Mouse (Mus musculus): Measurements from ENCODE around the gene Med12l.
"Not testable (repeated sequence)": the region's sequence is repeated elsewhere in the genome, so short reads cannot be mapped to it uniquely, and the experiment has no call there.

Med12l gene

DNA sequence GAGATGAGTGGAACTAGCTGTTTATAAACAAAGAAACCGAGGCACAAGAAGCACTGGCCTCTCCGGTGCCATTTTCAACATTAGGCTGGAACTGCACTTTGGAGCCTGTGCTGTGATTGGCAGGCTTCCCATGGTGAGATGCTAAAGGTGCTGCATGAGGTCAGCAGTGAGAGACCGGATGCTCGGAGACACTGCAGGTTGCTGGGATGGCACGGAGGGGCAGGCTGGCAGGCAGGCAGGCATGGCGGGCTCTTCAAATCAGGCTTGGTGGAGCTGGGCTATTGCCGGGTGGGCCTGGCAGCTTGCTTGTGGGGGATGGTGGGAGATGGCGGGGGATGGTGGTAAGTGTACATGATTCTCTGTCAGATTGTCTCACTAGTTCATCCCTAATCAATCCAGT, 15.6 kb downstream of the Med12l start:
- intact Hi-C loops (cut with DNase I), result no loop called here

DNA sequence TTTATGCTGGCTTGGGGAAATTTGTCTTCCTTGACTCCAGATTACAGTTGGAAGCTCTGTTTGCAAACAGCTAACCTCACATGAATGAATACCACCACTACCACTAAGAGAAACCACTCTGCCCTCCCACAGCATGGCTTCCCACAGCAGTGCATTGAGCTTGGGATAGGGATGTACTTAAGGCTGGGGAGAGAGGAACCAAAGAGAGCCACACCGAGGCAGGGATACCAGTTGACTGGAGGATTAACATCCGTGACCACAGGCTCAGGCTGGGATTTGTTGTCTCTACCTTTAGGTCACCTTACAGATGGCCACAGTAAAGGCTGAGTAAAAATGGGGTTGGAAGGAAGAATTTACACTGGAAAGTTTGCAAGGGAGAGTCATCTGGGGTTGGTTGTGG, 16.6 kb downstream of the Med12l start:
- intact Hi-C loops (cut with DNase I), result no loop called here

DNA sequence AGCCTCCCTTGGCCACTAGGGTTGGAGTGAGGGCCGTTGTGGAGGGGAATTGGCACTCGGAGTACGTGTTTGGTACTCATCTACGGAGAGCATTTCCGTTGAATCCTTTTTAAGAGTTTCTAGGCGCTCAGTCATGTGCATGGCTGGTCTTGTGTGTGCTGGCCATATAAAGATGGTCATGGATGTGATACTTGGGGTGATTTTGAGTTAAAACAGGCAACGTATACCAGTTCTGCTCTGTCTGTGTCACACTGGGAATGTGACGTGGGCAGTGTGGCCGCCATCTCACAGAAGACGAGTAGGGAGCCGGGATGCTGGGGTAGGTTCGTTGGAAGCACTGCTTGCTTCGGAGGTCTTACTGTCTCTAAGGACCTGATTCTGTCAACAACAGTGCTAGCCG, 17.3 kb downstream of the Med12l start:
- intact Hi-C loops (cut with DNase I), result no loop called here

DNA sequence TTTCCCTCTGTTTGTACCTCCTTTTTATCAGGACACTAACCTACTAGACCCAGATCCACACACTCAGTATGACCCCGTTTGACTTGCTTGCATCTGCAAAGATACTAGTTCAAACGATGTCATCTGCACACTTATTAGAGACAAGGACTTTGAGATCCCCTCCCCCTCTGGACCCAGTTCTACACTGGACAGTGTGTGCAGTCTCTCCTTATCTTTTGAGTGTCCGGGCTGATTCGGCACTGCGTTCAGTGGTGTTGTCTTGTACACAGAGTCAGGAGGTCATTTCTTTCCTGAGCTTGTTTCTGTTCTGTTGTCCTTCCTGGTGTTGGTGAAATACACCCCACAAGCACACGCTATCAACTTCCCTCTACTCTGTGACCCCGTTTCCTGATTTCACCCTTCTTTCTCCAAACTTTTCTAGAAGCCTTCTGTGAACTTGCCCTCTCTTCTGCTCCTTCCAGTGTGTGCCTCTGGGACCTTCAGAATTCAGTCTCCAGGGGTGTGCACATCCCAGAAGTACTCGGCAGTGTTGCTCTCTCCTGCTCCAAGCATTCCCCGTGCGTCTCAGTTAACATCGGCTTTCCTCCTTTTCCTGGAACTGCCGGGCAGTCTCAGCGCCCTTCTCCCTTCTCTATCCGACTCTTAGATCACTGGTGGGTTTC, 19.0 kb downstream of the Med12l start:
- intact Hi-C loops (cut with DNase I), result no loop called here

DNA sequence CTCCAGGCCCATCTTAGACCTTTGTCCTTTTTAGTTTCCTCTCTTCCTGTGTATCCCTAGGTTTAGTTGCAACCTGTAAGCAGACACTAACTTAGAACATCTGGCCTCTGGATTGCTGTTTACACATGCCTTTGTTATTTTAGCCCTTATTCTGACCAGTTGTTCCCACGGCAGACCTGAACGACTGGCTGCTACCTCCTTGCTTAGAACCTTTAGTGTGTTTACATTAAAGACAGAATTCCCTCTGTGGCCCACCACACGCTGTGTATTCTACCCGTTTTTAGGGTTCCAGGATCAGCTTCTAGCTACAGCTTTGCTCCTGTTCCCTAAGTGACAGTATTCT, 19.5 kb downstream of the Med12l start:
- intact Hi-C loops (cut with DNase I), result no loop called here

DNA sequence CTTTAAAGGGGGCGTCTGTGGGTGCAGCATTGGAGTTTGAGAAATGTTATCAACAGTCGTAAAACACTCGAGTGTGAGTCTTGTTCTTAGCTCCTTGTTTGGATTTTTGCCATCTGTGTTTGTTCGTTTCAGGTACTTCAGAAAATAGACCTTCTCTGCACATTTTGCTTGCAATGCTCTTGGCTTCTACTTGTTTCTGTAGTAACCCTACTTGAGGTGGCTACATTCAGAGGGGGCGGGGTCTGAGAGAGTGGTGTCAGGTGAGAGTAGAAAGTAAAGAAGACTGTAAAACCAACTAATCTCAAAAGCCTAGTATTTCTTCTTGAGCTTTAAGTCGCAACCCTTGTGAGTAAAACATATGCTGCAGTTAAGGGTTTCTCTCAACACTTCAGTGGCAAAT, 23.1 kb downstream of the Med12l start:
- intact Hi-C loops (cut with DNase I), result no loop called here

DNA sequence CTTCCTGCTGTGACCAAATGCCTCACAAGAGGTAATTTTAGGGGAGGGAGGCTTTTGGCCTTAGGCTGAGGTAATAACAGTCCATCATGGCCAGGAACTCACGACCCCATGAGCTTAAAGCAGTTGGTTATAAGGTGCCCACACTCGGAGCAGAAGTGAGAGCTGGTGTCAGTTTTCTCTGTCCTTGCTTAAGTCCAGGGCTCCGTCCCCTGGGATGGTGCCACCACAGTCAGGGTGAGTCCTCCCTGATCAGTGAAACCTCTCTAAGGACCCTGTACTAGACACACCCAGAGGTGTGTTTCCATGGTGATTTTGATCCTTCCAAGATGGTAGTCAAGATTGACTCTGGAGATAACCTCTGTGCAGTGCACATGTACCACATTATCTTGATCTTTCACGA, 25.4 kb downstream of the Med12l start:
- intact Hi-C loops (cut with DNase I), result no loop called here

DNA sequence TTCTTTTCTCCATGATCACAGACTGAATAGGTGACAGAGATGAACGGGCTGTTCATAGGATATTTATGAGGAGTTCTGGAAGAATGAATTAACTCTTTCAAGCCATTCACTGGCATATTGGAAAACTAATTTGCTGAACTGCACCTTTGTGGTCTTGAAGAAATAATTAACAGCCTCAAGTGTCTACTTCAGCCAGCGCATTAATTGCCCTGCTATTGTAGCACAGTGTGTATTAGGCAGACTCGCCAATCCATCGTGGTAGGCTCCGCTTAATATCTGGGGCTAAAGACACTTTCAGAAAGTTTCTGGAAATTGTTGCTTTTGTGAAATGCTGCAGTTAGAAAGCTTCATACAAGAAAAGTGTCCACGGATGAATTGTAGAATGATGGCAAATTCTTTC, 35.9 kb downstream of the Med12l start:
- intact Hi-C loops (cut with DNase I), result no loop called here

DNA sequence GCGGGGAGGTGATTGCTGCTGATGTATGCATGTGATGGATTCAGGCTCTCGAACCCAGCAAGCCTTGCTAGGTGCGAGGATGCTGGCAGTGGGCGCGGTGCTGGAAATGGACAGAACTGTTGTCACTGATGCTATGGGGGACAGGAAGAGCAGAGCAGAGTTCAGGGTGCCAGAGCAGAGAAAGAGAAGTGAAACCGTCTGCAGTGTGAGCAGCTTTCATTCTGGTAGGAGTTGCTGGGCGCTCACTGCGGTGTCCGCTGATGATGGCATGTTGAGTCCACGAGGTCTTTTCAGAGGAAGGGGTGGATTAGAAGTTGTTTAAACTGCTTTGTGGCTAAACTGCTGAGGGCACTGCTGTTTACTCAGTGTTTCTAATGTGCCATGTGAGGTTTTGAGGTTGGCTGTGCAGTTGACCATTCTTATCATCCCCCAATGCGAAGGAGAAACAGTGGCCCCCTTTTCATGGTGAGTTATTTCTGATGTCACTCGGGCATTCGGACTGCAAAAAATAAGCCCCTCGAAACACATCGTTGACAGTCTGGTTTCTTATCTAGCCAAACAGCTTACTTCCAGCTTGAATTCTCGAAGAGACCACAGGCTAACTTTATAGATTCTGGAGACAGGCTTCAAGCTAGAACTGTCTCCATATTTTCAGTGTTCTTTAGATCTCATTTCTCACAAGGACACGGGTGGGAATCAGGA, 49.4 kb downstream of the Med12l start:
- intact Hi-C loops (cut with DNase I), result loop anchor here (10.0 kb wide), 1 partner anchor 210 kb away; no protein-coding TSS in a partner anchor

DNA sequence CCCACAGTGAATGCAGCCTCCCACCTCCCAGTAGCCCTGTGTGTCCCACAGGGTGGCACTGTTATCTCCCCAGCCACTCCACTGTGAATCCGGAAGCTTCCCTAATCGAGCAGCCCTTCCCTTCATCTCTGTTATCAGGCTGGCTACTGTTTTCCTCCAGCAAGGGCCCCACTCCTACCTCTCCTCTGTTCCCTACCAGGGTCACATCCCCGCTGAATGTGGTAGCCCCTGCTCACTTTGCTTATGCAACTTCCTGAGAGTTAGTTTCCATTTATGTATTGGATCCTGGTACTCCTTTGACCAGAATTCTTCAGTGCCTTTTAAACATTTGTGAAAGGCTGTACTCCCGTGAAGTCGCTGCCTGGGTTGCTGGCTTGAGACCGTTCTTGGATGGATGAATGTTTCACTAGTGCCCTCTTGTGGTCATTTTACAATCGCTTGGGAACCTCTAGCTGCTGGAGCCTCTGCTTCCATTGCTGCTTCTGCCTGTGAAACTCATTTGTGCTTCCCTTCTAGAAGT, 53.5 kb downstream of the Med12l start:
- intact Hi-C loops (cut with DNase I), result loop anchor here (2.0 to 10.0 kb wide), 2 partner anchors 76 to 214 kb away; no protein-coding TSS in a partner anchor

DNA sequence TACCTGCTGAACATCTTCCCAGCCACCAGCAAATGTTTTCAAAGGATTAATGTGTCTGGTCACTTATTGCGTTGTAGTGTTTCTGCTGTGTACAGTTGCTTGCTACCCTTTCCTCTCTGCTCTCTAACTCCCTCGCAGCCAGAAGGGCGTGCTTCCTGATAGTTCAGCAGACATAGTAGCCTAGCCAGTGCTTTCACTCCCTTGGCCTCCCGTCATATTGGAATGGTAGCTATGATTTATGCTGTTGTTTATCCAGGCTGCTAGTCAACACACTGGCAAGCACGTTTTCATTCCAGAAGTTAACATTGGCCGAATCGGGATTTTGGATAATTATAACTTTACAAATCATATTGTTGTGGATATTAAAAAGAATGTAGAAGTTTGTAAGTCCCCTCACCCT, 54.5 kb downstream of the Med12l start:
- intact Hi-C loops (cut with DNase I), result no loop called here

DNA sequence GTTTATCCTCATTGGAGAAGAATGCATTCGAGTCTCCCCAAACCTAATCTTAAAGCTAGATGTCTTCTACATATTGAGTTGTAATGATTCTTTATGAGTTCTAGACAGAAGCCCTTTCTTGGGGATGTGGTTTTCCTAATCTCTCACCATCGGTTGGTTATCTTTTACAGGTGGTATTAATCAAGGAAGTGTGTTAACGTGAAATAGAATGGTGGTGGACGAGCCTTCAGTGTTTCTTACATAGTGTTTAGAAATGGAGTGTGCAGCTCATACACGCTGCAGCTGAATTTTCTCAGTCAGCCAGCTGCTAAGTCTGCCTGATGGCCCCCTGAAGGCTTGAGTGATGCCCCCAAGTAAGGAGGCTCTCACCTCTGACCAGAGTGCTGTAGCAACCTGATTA, 56.5 kb downstream of the Med12l start:
- intact Hi-C loops (cut with DNase I), result no loop called here

DNA sequence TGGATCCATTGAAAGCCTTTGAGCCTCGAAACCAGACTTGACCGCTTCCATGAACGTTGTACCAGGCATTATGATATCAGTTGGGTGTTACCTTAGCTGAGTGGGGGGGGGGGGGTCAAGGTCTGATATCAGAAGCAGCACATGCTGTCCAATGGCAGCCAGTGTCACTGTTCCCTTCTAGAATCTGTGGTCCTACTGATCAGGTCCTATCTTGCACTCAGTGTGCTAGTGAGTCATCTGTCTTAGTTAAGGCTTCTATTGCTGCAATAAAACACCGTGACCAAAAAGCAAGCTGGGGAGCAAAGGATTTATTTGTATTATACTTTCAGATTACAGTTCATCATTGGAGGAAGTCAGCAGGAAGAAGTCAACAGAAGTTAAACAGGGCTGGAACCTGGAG, 57.8 kb downstream of the Med12l start:
- intact Hi-C loops (cut with DNase I), result no loop called here

DNA sequence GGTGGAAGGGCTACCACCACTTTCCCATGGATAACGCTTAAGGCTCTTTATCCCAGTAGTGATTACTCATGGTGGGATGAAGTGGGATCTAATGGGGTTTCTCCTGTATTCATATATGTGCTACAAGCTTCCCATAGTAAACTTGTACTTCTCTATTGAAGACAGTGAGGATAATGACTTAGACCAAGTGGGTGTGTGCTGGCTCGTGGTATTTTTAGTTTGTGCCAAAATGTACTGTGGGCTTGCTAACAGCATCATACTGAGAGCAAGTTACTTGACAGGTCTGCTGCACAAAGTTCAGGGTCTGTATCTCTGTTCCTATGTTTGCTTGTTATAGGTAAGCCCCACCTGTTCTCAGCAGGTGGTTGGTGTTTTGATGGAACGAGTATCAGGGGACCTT, 60.3 kb downstream of the Med12l start:
- intact Hi-C loops (cut with DNase I), result no loop called here

DNA sequence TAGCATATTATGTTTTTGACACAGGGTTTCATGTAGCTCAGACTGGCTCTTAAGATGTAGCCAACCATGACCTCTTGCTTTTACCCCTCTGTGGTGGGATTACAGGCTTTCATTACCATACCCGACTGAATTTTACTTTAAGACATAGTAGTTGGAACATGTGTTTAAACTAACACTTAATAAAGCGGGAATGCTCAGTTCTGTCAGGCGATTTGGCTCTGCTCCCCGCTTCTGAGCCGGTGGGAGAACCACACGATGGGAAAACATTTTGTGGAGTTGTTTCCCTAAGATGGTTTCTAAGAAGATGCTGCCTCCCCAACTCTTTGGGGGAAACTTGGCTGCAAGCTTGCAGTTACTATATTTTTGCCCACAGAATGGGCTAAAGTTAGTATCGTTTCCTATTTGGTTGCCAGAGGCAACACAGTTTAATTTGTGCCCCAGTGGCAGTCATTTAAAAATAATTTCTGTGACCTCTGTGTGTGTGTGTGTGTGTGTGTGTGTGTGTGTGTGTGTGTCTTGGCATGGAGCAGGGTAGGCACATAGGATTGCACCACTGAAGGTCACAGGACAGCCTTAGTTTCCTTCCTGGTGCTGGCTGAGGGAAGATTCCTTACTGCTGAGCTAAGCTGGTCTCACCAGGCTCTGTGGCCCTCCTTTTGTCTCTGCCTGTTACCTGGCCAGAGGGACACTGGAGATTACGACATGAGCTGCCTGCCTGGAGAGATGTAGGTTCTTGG, 61.1 kb downstream of the Med12l start:
- intact Hi-C loops (cut with DNase I), result no loop called here

DNA sequence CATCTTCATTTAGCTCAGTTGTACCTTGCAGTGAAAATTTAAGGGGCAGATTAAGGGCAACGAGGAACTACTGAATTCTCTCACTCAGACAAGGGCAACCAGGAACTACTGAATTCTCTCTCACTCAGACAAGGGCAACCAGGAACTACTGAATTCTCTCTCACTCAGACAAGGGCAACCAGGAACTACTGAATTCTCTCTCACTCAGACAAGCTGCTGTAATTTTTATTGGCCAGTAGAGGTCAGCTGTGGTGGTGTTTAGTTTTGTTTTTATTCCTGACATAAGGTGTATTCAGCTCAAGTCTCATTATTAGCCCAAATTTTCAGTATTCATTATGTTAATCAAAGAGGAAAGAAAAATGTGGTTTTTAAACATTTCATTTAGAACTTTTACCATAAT, 63.4 kb downstream of the Med12l start:
- intact Hi-C loops (cut with DNase I), result not testable (repeated sequence)

DNA sequence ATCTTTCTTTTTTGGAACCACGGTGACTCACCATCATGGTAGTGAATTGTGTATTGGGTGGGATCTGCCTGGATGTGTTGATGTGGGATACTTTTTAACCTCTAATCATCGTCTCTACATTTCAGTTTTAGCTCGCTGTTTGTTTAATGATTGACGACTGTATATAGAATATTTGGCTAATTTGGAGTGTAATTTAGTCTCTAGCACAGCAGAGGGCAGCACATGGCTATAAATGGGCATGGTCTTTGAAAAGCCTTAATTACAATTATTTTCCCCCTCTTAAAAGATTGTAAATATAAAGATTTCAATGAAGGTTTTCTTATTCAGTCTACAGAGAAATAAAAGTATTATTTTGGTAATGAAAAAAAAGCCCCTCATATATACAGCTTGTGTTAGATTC, 71.7 kb downstream of the Med12l start:
- intact Hi-C loops (cut with DNase I), result loop anchor here (10.0 kb wide), 1 partner anchor 88 kb away; no protein-coding TSS in a partner anchor

DNA sequence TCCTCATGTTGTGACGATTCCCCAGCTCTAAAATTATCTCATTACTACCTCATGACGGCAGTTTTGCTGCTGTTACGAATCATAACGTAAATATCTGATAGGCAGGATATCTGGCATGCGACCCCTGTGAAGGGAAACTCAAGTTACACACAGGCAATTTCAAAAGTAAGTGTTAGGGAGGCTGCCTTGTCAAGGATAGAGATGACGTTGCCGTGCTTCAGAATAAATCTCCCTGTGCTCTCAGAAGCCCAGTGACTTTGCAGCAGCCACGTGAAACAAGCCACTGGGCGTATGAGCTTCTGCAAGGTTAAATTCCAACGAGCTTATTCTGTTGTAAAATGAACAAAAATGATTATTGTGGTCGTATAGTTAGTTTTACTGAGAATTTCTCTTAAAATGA, 73.0 kb downstream of the Med12l start:
- intact Hi-C loops (cut with DNase I), result loop anchor here (10.0 kb wide), 1 partner anchor 86 kb away; no protein-coding TSS in a partner anchor

DNA sequence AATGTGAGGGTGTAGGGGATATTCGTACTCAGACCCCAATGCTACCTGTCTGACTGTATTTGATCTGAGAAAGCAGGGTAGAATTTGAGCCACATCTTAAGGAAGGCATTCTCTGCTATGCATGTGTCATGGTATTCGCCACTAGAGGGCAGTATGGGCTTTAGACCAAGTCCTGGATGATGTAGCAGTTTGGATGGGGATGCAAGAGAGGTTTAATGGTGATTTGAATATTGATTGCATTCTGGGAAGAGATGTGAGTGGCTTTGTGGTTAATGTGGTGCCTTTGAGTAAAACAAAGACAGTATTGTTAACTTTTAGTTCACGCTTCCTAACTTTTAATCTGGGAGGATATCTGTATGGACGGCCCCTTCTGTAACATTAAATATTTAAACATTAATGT, 73.7 kb downstream of the Med12l start:
- intact Hi-C loops (cut with DNase I), result loop anchor here (10.0 kb wide), 1 partner anchor 85 kb away; no protein-coding TSS in a partner anchor

DNA sequence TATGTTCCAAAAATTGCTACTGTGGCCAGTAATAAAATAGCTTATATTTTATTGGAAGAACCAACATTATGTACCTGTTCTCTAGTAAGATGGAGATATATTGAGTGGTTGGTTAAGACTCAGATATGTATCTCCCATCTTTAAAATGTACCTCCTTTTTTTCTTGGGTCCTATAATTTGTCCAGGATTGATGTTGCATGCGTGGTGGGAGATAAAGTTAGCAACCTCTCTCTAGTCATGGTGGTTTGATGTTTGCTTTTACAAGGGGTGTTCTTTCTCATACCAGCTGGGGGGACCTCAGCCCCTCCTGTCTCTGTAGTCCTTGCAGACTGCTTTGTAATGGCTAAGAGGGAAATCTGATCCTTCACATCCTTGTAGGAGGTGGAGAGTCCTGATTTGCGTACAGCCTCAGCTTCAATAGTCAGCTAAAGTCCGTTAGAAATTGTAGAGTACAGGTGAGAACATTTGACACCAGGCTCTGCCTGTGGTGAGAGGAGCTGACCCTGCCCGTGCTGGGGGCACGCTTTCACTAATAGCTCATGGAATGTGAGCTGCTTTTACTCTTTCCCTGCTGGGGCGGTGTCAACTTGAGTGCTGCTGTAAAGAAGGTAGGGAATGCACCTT, 74.8 kb downstream of the Med12l start:
- intact Hi-C loops (cut with DNase I), result no loop called here

DNA sequence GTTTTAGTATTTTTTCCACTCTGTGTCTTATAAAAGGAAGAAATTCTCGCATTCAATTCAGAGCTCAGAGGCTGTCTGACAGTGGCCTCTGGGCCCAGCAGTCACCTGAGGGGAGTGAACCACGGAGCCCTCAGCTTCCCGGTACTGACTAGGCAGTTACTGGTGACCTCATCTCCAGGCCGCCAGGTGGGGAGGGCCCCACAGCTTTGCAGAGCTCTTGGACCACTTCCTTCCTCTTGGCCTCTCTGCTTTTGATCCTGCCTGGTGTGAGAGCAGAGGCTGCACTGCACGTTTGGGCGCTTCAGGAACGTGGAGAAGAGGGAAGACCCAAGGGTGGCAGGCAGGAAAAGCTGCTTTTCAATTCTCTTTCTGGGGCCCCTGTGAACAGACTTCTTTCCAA, 75.3 kb downstream of the Med12l start:
- intact Hi-C loops (cut with DNase I), result no loop called here

DNA sequence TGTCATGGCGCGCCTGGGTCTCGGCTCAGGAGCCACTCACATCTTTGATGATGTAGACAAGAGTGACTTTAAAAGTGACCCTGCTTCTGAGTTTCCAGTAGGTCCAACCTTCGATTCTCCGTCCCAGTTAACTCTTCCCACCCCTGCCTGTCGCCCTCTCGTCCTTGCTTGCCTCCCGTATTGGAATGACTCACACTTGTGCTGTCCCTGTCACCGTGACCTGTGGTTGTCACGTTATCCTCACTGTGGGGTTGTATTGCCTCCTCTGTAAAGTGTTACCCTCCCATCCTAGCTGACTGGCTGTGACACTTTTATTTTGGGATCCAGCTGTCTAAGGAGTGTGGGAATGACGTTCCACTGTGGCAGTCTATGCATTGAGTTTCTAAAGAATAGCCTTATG, 87.1 kb downstream of the Med12l start:
- intact Hi-C loops (cut with DNase I), result no loop called here

Data from adrenal gland (tissue).